Mouse (Mus musculus) adrenal gland, adult 8-10 months (tissue): ENCODE measurements around the gene Tekt5. TPM values are rescaled to one million over a fixed set of nuclear protein-coding genes. Genes with fewer than 3 reads are reported as not detected.

Experiments
- DNase-seq: peaks from one replicate; pipeline ENCODE4 v3.0.0; 2022
- total RNA-seq, 4 experiments: library from RNA; stranded (reverse); gene quantifications; 2 replicates each; pipeline ENCODE4 v1.2.4; 2022

Gene Tekt5
- total RNA-seq, 4 experiments from 2014 or later, result not detected

DNA sequence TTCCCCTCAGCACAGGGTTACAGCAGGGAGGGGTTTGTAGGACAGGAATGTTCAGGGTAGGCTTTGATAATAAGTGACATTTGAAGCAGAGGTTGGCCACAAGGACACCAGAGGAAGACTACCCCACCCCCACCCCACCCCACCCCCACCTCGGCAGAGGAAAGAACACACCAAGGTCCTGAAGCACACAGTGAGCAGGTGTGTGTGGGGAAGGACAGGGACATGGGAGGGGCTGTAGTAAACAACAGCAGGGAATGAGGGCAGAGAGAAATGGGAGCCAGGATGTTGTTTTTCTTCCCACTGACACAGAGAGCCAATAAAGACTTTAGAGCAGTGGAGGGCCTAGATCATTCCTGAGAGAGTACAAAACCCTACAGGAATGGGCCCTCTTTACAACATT, 18.0 kb downstream of the Tekt5 start:
- no peak for DNase-seq

DNA sequence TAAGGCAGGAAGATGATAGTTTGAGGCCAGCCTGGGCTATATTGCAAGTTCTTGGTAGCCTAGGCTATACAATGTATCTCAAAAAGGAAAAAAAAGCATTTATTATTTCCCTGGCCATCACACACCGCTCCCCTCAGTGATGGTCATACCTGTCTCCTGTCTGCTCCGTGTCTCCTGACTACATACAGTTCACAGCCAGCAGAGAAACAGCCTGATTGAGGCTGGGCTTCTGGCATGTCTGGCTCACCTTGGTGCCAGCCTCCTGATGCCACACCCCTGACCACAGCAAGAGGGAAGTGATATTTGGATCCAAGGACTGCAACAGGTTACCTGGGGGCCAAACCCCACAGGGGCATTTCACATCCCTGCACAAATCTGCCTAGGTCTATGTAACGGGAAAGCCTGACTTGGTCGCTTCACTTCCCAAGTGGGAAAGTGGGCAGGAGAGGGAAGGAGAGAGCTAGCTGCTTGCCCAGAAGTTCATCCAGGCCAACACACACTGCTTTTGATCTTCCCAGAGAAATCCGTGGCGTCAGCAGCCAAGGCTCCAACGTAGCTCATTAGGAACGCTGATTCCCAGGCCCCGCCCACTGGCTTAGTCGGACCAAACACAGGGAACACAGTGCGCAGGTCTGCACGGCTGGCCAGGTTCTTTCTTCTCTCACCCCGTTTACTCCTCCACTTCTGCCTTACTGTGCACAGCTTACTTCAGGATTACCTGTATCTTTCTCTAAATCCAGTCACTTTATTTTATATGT, 20.9 kb downstream of the Tekt5 start:
- peak; percentile 56 for DNase-seq

DNA sequence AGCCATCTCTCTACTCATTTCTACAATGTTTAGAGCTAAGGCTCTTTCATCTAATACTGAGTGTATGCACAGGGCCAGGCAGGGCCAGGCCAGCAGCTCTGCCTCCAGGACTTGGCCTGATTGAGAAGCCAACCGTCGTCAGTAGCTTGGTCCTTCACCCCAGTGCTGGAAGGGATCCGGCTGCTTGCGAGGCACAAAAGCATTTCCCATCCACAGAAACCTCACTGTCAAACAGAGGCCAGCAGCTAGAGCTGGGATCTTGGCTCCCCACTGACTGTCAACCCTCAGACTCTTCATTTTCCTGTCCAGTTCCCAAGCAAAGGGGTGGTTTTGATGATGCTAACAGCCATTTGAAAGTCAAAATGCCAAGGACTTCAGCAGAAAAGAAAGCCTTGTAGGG, 22.9 kb downstream of the Tekt5 start:
- DNase-seq, result no peak

DNA sequence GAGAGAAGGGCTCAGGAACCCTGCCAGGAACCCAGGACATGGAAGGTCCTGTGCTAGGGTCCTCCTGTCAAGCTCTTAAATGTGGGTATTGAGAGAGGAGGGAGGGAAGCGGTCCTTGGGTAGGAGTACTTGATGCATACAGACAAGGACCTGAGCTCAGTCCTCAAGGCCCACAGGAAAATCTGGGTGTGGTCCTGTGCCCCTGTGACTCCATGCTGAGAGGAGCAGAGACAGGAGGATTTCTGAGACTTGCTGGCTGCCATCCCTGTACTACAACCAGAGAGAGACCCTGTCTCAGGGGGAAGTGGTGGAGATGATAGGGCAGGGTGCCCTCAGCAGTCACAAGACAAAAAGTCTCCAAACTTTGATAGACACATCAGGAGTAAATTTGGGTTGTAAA, 25.3 kb downstream of the Tekt5 start:
- no peak for DNase-seq

DNA sequence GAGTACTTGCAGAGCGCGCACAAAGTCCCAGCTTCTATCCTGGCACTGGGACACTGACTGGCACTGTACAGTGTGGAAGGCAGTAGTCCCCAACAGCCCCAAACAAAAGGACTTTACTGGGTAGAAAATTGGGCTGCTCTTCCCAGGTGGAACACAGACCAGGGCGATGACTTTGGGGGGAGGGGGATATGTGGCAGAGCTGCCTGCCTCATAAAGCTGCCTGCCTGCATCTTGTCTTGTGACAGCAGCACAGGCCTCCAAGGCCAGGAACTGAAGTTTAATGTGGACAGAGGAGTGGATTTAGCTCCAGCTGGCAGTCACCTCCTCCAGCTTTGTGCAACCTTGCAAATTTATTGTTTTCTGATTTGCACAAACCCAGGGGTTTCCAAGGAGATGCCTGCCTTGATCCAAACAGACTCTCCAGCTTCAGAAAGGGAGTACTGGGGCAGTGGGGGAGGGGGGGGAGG, 25.8 kb downstream of the Tekt5 start:
- DNase-seq, result peak; percentile 21

DNA sequence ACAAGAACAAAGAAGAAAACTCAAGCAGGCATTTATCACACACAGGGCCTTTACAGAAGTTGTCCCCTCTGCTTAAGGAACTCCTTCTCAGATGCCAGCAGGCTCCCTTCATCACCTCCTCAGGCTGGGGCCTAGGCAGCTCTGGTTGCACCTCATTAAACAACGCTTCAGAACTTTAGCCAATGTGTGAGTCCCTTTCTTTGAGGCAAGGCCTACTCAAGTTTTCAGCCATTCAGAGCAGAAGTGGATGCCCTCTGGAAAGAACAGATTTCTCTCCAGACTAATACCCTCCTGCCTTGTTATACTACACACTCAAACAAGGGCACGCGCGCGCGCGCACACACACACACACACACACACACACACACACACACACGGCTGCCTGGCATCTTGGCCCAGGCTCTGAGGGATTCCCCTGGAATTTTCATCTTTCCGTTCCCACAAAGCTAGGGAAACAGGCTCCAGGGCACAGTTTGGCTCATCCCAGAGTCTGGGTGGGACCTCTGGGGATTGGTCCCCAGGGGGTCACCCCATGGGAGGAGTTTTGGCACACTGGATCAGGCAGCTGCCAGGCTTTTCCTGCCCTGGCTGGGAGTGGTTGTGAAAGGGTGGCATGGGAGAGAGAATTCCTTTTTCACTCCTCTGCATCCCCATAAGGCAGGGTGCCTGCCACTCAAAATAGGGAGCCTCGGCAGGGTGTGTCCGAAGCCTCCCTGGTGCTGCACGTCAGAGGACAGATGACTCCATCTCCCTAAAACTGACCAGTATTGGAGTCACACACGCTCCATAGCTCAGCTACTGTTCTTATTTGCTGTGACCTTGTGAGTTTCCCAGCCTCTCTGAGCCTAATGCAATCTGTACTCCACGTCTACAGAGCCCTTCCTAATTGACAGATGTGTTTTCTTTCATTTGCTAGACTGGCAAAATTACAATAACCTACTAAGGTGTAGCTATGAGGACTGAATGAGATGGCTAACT, 28.8 kb downstream of the Tekt5 start:
- peak; percentile 6 for DNase-seq

DNA sequence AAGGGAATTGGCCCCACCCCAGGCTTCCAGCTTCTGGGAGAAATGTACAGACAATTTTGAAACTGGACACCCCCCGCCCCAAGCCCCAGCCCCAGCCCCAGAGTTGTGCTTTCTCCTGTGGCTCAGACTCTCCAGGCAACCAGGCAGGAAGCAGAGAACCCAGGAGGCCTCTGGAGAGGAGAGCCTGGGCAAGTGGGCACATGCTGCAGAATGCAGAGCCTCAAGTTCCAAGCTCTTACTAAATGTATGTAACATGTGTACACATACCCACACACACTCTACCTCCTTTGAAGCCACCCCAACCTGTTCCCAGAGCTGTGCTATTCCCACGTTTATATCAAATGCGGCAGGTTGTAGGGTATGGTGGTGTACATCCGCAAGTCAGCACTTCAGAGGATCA, 29.5 kb downstream of the Tekt5 start:
- DNase-seq, result no peak

DNA sequence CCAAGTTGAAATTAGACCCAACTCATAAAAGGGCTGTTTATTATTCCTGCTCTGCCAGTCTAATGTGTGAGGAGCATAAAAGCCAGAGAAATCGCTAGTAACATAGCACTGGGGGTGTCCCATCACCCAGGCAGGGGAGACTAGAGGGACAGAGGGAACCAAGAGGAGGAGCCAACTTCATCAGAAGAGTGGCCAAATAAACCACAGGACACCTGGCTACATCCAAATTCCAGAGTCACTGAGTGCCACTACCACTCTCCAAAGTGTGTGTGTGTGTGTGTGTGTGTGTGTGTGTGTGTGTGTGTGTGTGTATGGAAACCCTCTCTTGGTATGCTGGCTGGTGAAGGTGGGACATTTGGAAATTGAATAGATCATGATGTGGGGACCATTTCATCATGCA, 32.2 kb downstream of the Tekt5 start:
- no peak for DNase-seq

DNA sequence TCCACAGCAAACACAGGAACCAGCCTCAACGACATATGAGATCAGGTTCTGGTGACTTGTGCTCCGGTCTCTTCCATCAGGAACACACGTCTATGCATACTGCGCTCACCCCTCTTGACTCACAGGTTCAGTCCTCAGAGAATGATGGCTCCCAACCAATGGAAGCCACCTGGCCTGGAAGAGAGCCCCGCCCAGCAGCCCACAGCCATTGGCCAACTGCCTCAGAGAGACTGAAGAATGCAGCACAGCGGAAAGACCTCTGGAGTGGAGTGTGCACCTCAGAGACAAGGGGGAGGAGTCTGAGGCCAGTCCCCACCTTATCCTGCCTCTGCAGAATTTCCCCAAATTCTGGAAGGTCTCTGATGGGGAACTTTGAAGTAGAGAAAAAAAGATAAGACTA, 36.0 kb downstream of the Tekt5 start:
- no peak for DNase-seq

DNA sequence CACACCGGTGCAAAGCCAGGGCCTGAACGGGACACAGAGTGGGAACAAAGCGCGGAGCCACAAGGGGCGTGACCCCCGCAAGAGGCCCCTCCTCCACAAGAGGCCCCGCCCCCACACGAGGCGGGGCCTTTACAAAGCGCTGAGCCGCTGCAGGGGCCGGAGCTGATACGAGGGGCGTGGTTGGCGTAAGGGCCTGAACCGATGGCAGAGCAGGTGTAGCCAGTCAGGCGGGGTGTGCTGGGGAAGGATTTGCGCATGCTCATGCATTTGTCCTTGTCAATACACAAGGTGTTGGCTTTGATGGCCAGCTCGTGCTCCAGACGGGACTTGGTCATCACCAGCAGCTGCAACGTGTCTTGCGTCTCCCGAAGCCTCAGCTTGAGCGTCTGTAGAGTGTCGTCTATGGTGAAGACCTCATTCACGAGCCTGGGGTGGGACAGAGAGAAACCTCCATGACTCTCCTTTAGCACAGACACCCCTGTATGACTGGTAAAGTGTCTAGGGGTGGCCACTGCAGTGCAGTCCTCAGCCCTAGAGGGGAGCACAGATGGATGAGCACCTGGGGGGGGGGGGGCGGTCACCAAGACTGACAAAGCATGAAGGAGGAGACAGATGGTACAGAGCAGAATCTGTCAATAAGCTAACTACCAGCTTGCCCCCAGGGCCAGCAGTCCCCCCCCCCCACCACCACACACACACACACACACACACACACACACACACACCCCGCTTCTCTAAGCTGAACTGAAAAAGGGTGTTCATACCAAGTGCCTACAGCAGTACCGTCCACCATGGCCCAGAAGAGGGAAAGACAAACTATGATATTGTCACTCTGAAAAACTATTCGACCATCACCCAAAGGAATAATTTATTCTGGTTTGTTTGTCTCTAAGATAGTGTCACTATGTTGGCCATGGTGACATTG, 37.0 kb downstream of the Tekt5 start:
- no peak for DNase-seq

DNA sequence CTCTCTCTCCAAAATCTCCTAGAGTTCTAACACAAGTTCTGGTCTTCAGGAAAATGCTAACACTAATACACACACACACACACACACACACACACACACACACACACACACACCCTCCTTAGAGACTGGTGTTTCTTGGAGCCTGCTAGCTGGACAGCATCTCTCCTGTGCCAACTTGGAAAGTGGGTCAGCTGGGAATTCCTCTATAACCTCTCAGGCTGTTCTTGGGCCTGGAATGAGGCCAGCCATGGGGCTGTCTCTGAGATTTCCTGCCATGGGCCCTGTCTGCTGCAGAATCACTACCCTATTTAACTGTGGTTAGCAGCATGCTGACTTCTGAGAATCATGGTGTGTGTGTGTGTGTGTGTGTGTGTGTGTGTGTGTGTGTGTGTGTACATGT, 40.3 kb downstream of the Tekt5 start:
- DNase-seq, result peak; percentile 21

DNA sequence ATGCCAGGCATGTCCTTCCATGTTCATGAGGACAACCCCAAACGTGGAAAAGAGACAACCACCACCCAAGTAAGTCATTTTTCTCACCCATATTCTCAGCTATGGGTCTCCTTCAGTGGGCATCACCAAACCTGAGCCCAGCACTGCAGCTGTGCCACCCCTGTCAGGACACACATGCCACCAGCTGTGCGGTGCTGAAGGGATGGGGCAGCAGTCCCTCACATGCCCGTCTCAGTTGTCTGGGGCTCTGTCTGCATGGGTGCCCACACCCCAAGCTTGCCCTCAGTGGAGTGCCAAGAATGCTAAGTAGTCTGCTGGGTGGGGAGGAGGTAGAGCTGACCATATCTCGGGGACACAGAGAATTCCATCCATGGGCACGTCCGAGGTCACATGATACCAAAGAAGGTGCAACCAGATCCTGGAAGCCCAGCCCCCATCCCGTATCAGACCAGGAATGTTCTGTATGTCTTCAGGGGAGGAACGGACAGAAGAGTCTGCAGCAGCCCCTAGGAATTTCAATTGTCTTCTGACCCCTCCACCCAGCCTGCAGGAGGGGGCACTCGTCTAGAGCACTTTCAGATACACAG, 44.1 kb downstream of the Tekt5 start:
- no peak for DNase-seq

DNA sequence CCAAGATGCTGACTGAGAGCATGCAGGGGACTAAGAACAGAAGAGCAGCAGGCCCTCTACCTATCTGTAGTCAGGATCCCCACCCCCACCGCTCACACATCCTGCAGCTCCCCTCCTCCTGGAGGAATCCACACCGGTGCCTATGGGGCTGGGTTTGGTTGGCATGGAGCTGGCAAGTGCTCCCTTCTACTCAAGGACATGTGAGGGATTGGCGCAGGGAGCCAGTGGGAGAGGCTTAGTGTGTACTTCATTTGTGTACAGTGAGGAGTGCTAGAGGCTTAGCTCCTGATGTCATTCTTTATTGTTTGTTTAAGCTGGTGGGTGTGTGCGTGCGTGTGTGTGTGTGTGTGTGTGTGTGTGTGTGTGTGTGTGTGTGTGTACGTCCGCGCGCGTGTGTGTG, 45.4 kb downstream of the Tekt5 start:
- DNase-seq, result peak; percentile 19

DNA sequence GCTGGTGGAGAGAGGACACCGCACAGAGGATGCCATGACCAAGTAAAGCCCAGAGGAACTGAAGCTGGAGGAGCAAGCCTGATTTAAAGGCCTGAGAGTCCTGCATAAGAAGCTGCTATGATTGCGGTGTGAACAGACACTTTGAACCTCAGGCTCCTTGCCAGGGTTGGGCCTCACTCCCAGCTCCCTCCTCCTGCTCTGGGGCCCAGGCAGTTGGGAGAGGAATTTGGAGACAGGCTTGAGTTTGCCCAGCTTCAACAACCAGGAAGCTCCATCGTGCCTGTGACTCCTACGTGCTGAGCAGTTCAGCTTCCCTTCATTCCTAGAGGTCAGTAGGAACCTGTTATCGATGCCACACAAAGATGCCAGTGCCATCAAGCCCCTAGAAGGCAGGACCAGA, 45.9 kb downstream of the Tekt5 start:
- DNase-seq, result no peak

DNA sequence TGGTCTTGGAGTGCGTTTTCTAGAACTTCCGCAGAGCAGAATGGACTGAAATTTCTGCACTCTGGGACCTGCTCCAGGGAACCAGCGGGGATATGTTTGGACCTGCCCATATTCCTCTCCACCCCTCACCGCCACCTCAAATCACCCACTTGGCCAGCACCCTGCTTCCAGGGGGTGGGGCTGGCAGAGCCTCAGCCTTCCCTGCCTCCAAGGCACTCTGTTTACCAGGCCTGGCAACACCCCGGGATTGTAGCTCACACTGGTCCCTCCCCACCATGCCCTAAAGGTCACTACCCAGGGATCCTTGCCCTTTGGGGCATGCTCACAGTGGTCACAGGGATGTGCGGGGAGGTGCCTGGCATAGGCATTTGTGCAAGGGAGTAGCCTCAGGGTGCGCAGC, 47.7 kb downstream of the Tekt5 start:
- DNase-seq, result peak; percentile 24

DNA sequence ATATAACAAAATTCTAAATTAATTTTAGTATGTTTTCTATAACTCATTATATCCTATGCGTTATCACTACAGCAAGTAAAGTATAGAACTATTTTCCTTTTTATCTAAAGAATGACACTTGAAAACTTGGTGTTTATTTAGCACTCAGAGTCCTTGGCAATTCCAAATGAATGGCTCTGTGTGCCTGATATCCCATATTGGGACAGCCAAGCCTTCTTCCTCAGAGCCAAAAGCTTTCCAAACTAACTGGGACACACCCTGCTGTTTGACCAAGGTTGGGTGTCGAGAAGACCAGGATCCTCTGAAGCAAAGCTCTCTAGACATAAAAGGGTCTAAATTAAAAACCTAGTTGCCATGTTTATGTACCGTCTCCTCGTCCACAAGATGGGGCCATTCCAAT, 54.2 kb downstream of the Tekt5 start:
- no peak for DNase-seq

DNA sequence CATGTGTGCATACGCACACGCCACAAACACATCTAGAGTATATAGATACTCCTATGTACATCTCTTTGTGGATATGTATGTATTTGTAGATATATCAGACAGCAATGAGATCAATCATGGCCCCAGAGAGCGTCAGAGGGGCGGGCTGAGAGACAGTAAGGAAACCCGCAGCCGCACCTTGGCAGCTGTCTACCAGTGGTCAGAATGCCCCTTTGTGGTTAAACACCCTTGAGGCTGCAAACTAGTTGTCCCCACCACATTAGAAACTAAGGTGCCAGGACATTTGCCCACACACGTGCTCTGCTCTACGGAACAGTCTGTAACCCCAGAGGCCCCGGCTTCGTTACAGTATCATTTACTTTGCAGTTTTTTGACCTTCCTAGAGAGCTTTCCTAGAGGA, 55.4 kb downstream of the Tekt5 start:
- no peak for DNase-seq

DNA sequence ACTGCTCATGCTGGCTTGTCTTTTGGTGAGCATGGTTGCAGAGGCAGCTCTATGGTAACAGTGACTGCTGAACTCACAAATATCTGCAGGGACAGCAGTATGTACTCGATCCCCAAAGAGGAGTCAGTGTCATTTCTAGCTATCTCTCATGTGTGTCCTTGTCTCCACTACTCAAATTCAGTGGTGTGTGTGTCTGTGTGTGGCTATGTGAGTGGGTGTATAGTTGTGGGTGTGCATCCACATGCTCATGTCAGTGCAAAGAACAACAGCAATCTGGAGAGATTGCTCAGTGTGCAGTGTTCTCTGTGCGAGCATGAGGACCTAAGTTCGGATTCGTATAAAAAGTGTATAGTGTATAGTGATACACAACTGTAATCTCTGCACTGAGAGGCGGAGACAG, 56.7 kb downstream of the Tekt5 start:
- no peak for DNase-seq

DNA sequence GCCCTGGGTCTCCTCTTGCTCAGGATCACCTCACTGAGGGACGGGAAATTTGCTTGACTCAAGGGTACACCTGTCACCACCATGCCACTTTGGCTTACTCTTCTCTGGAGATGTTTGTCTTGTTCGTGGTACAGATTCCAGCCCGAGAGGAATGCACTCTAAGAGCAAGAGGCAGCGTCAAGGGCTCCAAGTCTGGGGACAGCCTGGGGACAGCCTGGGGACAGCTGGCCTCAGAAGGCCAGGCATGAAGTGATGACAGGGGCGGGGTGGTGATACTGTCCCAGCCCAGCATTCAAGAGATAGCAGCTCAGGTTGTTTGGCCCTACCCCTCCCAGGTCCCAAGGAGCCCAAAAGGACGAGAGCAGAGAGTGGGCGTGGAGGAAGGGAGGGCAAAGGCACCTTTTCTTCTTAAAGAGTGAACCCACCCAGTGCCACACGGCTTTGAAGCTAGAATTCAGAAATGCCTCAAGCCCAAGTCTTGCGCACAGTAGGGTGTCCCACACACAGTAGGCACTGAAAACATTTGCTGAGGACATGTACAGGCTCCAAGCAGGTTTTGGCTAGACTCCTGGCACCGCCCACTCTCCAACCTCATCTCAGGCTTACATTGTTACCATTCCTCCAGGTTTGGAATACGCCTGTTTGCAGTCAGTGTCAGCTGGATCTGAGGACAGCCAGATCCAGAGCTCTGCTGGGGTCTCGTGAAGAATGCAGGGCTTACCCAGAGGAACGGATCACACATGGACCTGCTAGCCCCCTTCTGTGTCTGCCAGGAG, 57.7 kb downstream of the Tekt5 start:
- no peak for DNase-seq

DNA sequence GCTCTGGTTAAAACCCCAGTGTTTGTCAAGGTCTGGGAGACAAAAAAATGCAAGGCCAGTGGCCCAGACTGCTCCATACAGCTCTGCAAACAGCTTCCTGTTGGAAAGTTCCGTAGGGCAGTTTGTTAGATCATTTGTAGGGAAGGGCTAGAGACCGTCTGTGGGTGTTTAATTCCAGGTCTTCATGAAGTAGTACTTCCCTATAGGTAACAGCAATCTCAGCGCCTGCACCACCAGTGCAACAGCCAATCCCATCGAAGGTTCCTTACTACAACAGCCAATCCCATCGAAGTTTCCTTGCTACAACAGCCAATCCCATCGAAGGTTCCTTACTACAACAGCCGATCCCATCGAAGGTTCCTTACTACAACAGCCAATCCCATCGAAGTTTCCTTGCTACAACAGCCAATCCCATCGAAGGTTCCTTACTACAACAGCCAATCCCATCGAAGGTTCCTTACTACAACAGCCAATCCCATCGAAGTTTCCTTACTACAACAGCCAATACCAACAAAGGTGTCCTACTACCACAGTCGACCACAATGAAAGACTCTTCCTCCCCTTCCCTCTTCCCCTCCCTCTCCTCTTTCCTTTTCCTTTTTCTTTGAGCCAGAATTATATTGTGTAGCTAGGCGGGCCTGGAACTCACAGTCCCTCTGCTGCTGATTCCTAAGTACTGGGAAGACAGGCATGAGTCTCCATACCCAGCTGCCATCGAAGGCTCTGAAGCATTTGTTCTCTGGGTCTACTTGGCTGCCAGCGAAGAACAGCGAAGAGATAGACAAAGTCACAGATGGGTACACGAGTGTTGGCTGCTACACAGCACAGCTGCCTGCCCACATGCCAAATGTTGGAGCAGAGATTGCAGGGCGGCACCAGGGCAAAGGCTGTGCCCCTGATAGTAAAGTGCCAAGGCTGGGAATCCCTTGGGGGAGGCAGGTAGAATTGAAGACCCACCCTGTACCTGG, 58.6 kb downstream of the Tekt5 start:
- peak; percentile 12 for DNase-seq
